Mouse (Mus musculus) megakaryocyte, embryonic 14.5 days (primary cell): ENCODE data around the gene Ptprf.

ENCODE experiments used
- FLI1 ChIP-seq: IDR thresholded peaks from 2 replicates; pipeline ENCODE4 v1.6.1; 2012; ENCODE audit warnings: low read length, inconsistent platforms, mixed read lengths
- GATA1 ChIP-seq: IDR thresholded peaks from 3 replicates; pipeline ENCODE4 v1.6.1; 2012; ENCODE audit warnings: mixed read lengths, low read length, inconsistent platforms, borderline replicate concordance

GRCm38 (mm10) chr4:118236871-118237270, 54.3 kb downstream of the Ptprf start:
- TF ChIP-seq GATA1 (no peak), FLI1 (no peak)
